Mouse (Mus musculus) megakaryocyte, adult 5-6 weeks (primary cell): Measurements from ENCODE around the gene Gsn. TPM values are rescaled to one million over a fixed set of nuclear protein-coding genes. Genes with fewer than 3 reads are reported as not detected.

ENCODE experiments used
- ATAC-seq: 2 replicates; pipeline ENCODE4 v1.8.0; 2016; ENCODE audit warnings: mild to moderate bottlenecking, inconsistent platforms; ENCODE audit not compliant: poor library complexity, severe bottlenecking
- total RNA-seq, 2 experiments: library from RNA; stranded (forward) in 1 of 2; stranded (reverse) in 1 of 2; fragments of 153-499, 151-499 nt in 1 of 2; fragments of 221-1000, 200-1000 nt in 1 of 2; gene quantifications; 2 replicates each; pipeline versions ENCODE4 v1.2.3 to v1.2.4; 2015 to 2017

Gsn gene
- total RNA-seq (2015) (54.1 and 69.6 TPM in 2 replicates), total RNA-seq (2017) (90.9 and 98.1 TPM in 2 replicates)

- ATAC-seq = peak; percentile 95
Measured at GRCm38 (mm10) chr2:35255885-35256833, at the start of gene Gsn. Gene Gsn (plus strand): TSS chr2:35256380.

- no peak for ATAC-seq
Measured at GRCm38 (mm10) chr2:35206761-35207160, 49.4 kb upstream of the Gsn start.

GRCm38 (mm10) chr2:35208054-35208453, 48.1 kb upstream of the Gsn start:
- no peak for ATAC-seq

- peak; percentile 93 for ATAC-seq
Measured at GRCm38 (mm10) chr2:35208931-35209665, 47.1 kb upstream of the Gsn start.

- no peak for ATAC-seq
Measured at GRCm38 (mm10) chr2:35211681-35212080, 44.5 kb upstream of the Gsn start.

- ATAC-seq = no peak
Measured at GRCm38 (mm10) chr2:35213345-35213910, 42.8 kb upstream of the Gsn start.

GRCm38 (mm10) chr2:35214881-35215358, 41.3 kb upstream of the Gsn start:
- peak; percentile 97 for ATAC-seq

GRCm38 (mm10) chr2:35215363-35215762, 40.8 kb upstream of the Gsn start:
- no peak for ATAC-seq

- ATAC-seq = no peak
Measured at GRCm38 (mm10) chr2:35216701-35217100, 39.5 kb upstream of the Gsn start.

GRCm38 (mm10) chr2:35218736-35219135, 37.4 kb upstream of the Gsn start:
- no peak for ATAC-seq

GRCm38 (mm10) chr2:35222822-35223391, 33.3 kb upstream of the Gsn start:
- no peak for ATAC-seq

- ATAC-seq = no peak
Measured at GRCm38 (mm10) chr2:35224285-35224684, 31.9 kb upstream of the Gsn start.

GRCm38 (mm10) chr2:35228145-35228544, 28.0 kb upstream of the Gsn start:
- no peak for ATAC-seq

- no peak for ATAC-seq
Measured at GRCm38 (mm10) chr2:35230215-35230614, 26.0 kb upstream of the Gsn start.

GRCm38 (mm10) chr2:35231871-35232270, 24.3 kb upstream of the Gsn start:
- no peak for ATAC-seq

GRCm38 (mm10) chr2:35232595-35233445, 23.4 kb upstream of the Gsn start:
- ATAC-seq = peak; percentile 71

- peak; percentile 29; the same call in 1 of the 2 replicates for ATAC-seq
Measured at GRCm38 (mm10) chr2:35233898-35234297, 22.3 kb upstream of the Gsn start.

GRCm38 (mm10) chr2:35235021-35235420, 21.2 kb upstream of the Gsn start:
- no peak for ATAC-seq

- ATAC-seq = peak; percentile 77
Measured at GRCm38 (mm10) chr2:35244241-35244640, 11.9 kb upstream of the Gsn start.

GRCm38 (mm10) chr2:35247763-35248162, 8.4 kb upstream of the Gsn start:
- ATAC-seq = no peak
